ENCODE assay signal across 15 mouse cellular contexts in genomic region chr2:156482764-156483163, GRCm38 (mm10).
DNase-seq lines count a peak whose midpoint lies in the region; ATAC-seq and TF ChIP-seq lines count a peak whose summit lies in the region.
"Had no signal": no experiment of that assay in that cellular context is flagged by ENCODE, and none has a peak within 500 bp of the region (broad histone marks: within the 10 kb centered on the region; RNA-seq: fewer than 3 reads in every experiment).

No protein-coding gene starts in this region.

- peak overlapping the region; percentile 58; the same call in 1 of the 2 replicates for H3K27ac ChIP-seq in cerebellum, adult 2 months (ENCODE audit: insufficient read depth, low read length)
- no peak overlapping the region for H3K27ac ChIP-seq in midbrain, embryonic 15.5 days
- H3K27ac ChIP-seq in midbrain, embryonic 14.5 days (replicated peaks; ENCODE audit: low read depth, low read length): no peak overlapping the region
- H3K27ac ChIP-seq: embryonic facial prominence, embryonic 13.5 days; embryonic facial prominence, embryonic 15.5 days; forebrain, embryonic 10.5 days; forebrain, embryonic 12.5 days; gastrocnemius, adult 2 months had no signal

- no peak for TF ChIP-seq POLR2A in cerebellum, adult 2 months (IDR thresholded peaks at IDR 0.05; ENCODE audit: borderline replicate concordance, insufficient read depth, low read length)

- no peaks in the 10 kb centered on the region for H3K27me3 ChIP-seq in cerebellum, adult 2 months (ENCODE audit: control insufficient read depth, insufficient read depth, low read length)
- no peaks in the 10 kb centered on the region for H3K27me3 ChIP-seq in midbrain, embryonic 15.5 days (replicated peaks)
- no peaks in the 10 kb centered on the region for H3K27me3 ChIP-seq in midbrain, embryonic 14.5 days (ENCODE audit: control insufficient read depth, insufficient read depth, low read length)
- H3K27me3 ChIP-seq: embryonic facial prominence, embryonic 13.5 days; embryonic facial prominence, embryonic 15.5 days; forebrain, embryonic 12.5 days had no signal

- no peak for TF ChIP-seq CTCF in cerebellum, adult 2 months (IDR thresholded peaks at IDR 0.05; ENCODE audit: borderline replicate concordance, insufficient read depth, low read depth, low read length)

- DNase-seq in cerebellum, adult 2 months: peak; percentile 44 to 51
- no peak for DNase-seq in cerebellum, postnatal 4 days (ENCODE audit: low spot score in 2 of 2)
- peak; percentile 59 for DNase-seq in cerebellum, adult 9-10 months
- no peak for DNase-seq in cerebellum, adult 11 months
- DNase-seq in midbrain, embryonic 14.5 days: no peak
- DNase-seq in cerebellum, postnatal 25 days: peak; percentile 44 to 52
- DNase-seq in thymus, postnatal 25 days: no peak

- no peak overlapping the region for H3K4me3 ChIP-seq in cerebellum, adult 2 months (replicated peaks; ENCODE audit: insufficient read depth, low read depth, low read length)
- H3K4me3 ChIP-seq in midbrain, embryonic 15.5 days: no peak overlapping the region
- H3K4me3 ChIP-seq in midbrain, embryonic 14.5 days (replicated peaks; ENCODE audit: low read depth, low read length): no peak overlapping the region
- H3K4me3 ChIP-seq: embryonic facial prominence, embryonic 13.5 days; embryonic facial prominence, embryonic 15.5 days; erythroblast, embryonic 14.5 days; forebrain, embryonic 10.5 days; forebrain, embryonic 12.5 days; gastrocnemius, adult 2 months had no signal

- peaks cover 55% of the 10 kb centered on the region for H3K4me1 ChIP-seq in cerebellum, adult 2 months (ENCODE audit: control insufficient read depth, insufficient read depth, low read length)
- H3K4me1 ChIP-seq in midbrain, embryonic 15.5 days: peaks cover 7% of the 10 kb centered on the region
- H3K4me1 ChIP-seq in midbrain, embryonic 14.5 days (ENCODE audit: control insufficient read depth, insufficient read depth, low read length): 0 out of 2 replicates have a peak, but pooled peaks cover 3% of the 10 kb centered on the region

- WGBS in cerebellum, adult 2 months: 45% methylated on average over 3 of the region's 3 CpGs
- 87% methylated on average over 3 of the region's 3 CpGs for WGBS in midbrain, embryonic 15.5 days
- 91% methylated on average over 3 of the region's 3 CpGs for WGBS in midbrain, embryonic 14.5 days

- H3K9me3 ChIP-seq in midbrain, embryonic 15.5 days: no peaks in the 10 kb centered on the region
- H3K9me3 ChIP-seq in midbrain, embryonic 14.5 days (ENCODE audit: control insufficient read depth, low read length): 0 out of 2 replicates have a peak, but pooled peaks cover 4% of the 10 kb centered on the region
- H3K9me3 ChIP-seq: embryonic facial prominence, embryonic 13.5 days; embryonic facial prominence, embryonic 15.5 days had no signal

- ATAC-seq in midbrain, embryonic 15.5 days (replicated peaks): peak; percentile 37; the same call in 1 of the 2 replicates
- ATAC-seq in midbrain, embryonic 14.5 days (ENCODE audit: low FRiP score, low TSS enrichment): no peak
- ATAC-seq: forebrain, embryonic 16.5 days had no signal

- H3K36me3 ChIP-seq in midbrain, embryonic 15.5 days (replicated peaks): no peaks in the 10 kb centered on the region
- H3K36me3 ChIP-seq in midbrain, embryonic 14.5 days (ENCODE audit: control insufficient read depth, insufficient read depth, low read length): no peaks in the 10 kb centered on the region
- H3K36me3 ChIP-seq: embryonic facial prominence, embryonic 15.5 days; forebrain, embryonic 12.5 days had no signal

- no peak overlapping the region for H3K9ac ChIP-seq in midbrain, embryonic 15.5 days
- H3K9ac ChIP-seq in midbrain, embryonic 14.5 days (replicated peaks; ENCODE audit: low read length): no peak overlapping the region
- H3K9ac ChIP-seq: embryonic facial prominence, embryonic 13.5 days; embryonic facial prominence, embryonic 15.5 days; forebrain, embryonic 12.5 days had no signal

- H3K4me2 ChIP-seq in midbrain, embryonic 15.5 days: no peak overlapping the region
- no peak overlapping the region for H3K4me2 ChIP-seq in midbrain, embryonic 14.5 days (ENCODE audit: low read length)
- H3K4me2 ChIP-seq: embryonic facial prominence, embryonic 13.5 days; embryonic facial prominence, embryonic 15.5 days; forebrain, embryonic 12.5 days had no signal

Comparison
In these comparisons a context has a peak if more than half of its experiments do, and no peak if none do; other contexts are left out.
1. DNase-seq: peak in cerebellum, adult 2 months (2 of 2), cerebellum, adult 9-10 months (single experiment) and cerebellum, postnatal 25 days (2 of 2); none in cerebellum, postnatal 4 days (0 of 2), cerebellum, adult 11 months (single experiment), midbrain, embryonic 14.5 days (single experiment) and thymus, postnatal 25 days (single experiment).